Mouse (Mus musculus): ENCODE data around the gene Dpp9.

DNA sequence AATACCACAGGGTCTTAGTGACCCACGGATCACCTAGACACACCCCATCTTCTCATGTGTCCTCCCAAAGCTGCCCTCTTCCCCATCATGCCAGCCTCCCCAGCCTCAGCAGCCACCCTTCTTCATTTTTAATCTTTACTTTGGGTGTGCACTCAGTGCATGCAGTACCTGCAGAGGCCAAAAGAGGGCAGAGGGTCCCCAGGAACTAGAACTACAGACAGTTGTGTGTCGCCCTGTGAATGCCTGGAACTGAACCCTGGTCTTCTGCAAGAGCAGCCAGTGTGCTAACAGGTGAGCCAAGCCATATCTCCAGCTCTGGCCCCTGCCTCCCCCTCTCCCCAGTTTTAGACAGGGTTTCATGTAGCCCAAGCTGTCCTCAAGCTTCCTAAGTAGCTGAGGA is 21.8 kb downstream of the Dpp9 start:
- no peak for TF ChIP-seq ZC3H11A (IDR thresholded peaks at IDR 0.05; ENCODE audit: low read depth, low read length)
- no peak for TF ChIP-seq POLR2A (IDR thresholded peaks at IDR 0.05; ENCODE audit: low read depth, low read length)
- no peak for TF ChIP-seq KAT2A (IDR thresholded peaks at IDR 0.05; ENCODE audit: insufficient replicate concordance, low read length)
- no peak for TF ChIP-seq POLR2AphosphoS2 (IDR thresholded peaks at IDR 0.05; ENCODE audit: low read depth, low read length)
